In the genomic region with DNA sequence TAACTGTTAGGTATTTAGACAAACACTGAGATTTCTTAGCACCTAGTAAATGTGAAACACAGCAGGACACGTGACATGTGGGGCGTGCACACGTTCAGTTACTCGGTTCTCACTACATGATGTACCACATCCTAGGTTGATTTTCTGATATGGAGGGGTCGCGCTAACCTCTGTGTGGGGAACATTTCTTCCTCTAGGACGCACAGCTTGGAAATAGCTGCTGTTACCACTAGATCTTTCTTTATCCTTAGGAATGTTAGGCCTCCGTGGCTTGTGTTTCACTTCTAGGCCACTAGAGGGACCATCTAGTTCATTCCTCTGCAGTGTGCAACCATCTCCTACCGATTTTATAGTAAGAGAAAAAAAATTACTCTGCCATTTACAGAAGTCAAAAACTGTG, we compare ENCODE assay signal across 7 mouse cellular contexts. TPM values are rescaled to one million over a fixed set of nuclear protein-coding genes. Genes with fewer than 3 reads are reported as not detected.
DNase-seq lines count a peak whose midpoint lies in the region; ATAC-seq lines count a peak whose summit lies in the region.

No protein-coding gene starts in this region.

- ATAC-seq in megakaryocyte progenitor cell, adult 5-6 weeks (replicated peaks; ENCODE audit: poor library complexity) = peak; percentile 95

- peak; percentile 3 for DNase-seq in thymus, postnatal 25 days
- no peak for DNase-seq in thymus, postnatal 4 days
- DNase-seq in cerebellum, adult 8-10 months = peak; percentile 29
- peak; percentile 13 to 51 for DNase-seq in frontal cortex, postnatal 14 days (ENCODE audit: low spot score in 2 of 2)
- peak; percentile 21 to 62 for DNase-seq in layer of hippocampus, adult 8-10 months (ENCODE audit: low spot score in 2 of 2)
- DNase-seq in T-cell, adult 2 months (ENCODE audit: low spot score) = no peak

RNA-seq across cellular contexts. Expression of a gene that starts 37.7 kb away (rescaled TPM):
- 1 to 10 TPM; 3.2 to 3.8 (median 3.4) TPM for total RNA-seq in layer of hippocampus, adult 8-10 months (2022)
- 16.8 and 20.6 TPM in 2 replicates for total RNA-seq in megakaryocyte progenitor cell, adult 5-6 weeks (2015)
- total RNA-seq in megakaryocyte progenitor cell, adult 5-6 weeks (2017) = 13.5 and 14.4 TPM in 2 replicates

Comparison
In these comparisons a context has a peak if more than half of its experiments do, and no peak if none do; other contexts are left out.
1. DNase-seq: peak in thymus, postnatal 25 days (single experiment), cerebellum, adult 8-10 months (single experiment), frontal cortex, postnatal 14 days (2 of 2) and layer of hippocampus, adult 8-10 months (2 of 2); none in thymus, postnatal 4 days (single experiment) and T-cell, adult 2 months (single experiment).